Mouse (Mus musculus): Measurements from ENCODE around the gene Ncoa4.

- TF ChIP-seq CTCF (IDR thresholded peaks at IDR 0.05; ENCODE audit: extremely low read depth, insufficient read length, insufficient replicate concordance, low read depth, low read length) (no peak), POLR2A (IDR thresholded peaks at IDR 0.05; ENCODE audit: low read depth, low read length) (no peak)
These were observed 19.2 kb upstream of the Ncoa4 start for GRCm38 (mm10) chr14:32140359-32140965.

All from small intestine, adult 2 months (tissue).